Mouse (Mus musculus) spleen, embryonic (tissue): ENCODE data around the gene Dhx8.

Experiments
- CTCF ChIA-PET: fragments of 350-600 bp; sonication (Branson Sonifier 250); formaldehyde crosslinking; loops from one replicate; lab custom pipeline; 2022; lab: Charles Lee

Dhx8 gene

GRCm38 (mm10) chr11:101733596-101733995, 877 bp downstream of the Dhx8 start:
- CTCF ChIA-PET, result interaction anchor here (0.6 to 1.5 kb wide), 2 partner anchors 75 to 132 kb away, joined by 3 to 7 read pairs; no protein-coding TSS in a partner anchor

GRCm38 (mm10) chr11:101756616-101757015, 23.9 kb downstream of the Dhx8 start:
- CTCF ChIA-PET, result no interaction called here

- CTCF ChIA-PET, result no interaction called here
These were observed 24.6 kb downstream of the Dhx8 start for GRCm38 (mm10) chr11:101757366-101757765.

GRCm38 (mm10) chr11:101758431-101758830, 25.7 kb downstream of the Dhx8 start:
- CTCF ChIA-PET, result no interaction called here

- CTCF ChIA-PET, result interaction anchor here (0.6 kb wide), 1 partner anchor 601 kb away, joined by 3 read pairs; no protein-coding TSS in a partner anchor
These were observed 26.8 kb downstream of the Dhx8 start for GRCm38 (mm10) chr11:101759530-101759929.

- CTCF ChIA-PET, result interaction anchor here (0.6 kb wide), 1 partner anchor 79 kb away, joined by 3 read pairs; no protein-coding TSS in a partner anchor
These were observed 31.0 kb downstream of the Dhx8 start for GRCm38 (mm10) chr11:101763723-101764122.

GRCm38 (mm10) chr11:101764546-101764945, 31.8 kb downstream of the Dhx8 start:
- CTCF ChIA-PET, result no interaction called here

GRCm38 (mm10) chr11:101767326-101767725, 34.6 kb downstream of the Dhx8 start:
- CTCF ChIA-PET, result no interaction called here

GRCm38 (mm10) chr11:101768721-101769120, 36.0 kb downstream of the Dhx8 start:
- CTCF ChIA-PET, result no interaction called here

- CTCF ChIA-PET, result no interaction called here
These were observed 37.5 kb downstream of the Dhx8 start for GRCm38 (mm10) chr11:101770266-101770665.

GRCm38 (mm10) chr11:101772027-101772426, 39.3 kb downstream of the Dhx8 start:
- CTCF ChIA-PET, result no interaction called here

- CTCF ChIA-PET, result no interaction called here
These were observed 39.7 kb downstream of the Dhx8 start for GRCm38 (mm10) chr11:101772449-101772848.

- CTCF ChIA-PET, result no interaction called here
These were observed 44.1 kb downstream of the Dhx8 start for GRCm38 (mm10) chr11:101776846-101777245.

- CTCF ChIA-PET, result no interaction called here
These were observed 50.4 kb downstream of the Dhx8 start for GRCm38 (mm10) chr11:101783135-101783534.

GRCm38 (mm10) chr11:101783584-101783983, 50.9 kb downstream of the Dhx8 start:
- CTCF ChIA-PET, result interaction anchor here (0.6 kb wide), 1 partner anchor 62 kb away, joined by 3 read pairs; no protein-coding TSS in a partner anchor

GRCm38 (mm10) chr11:101784072-101784471, 51.4 kb downstream of the Dhx8 start:
- CTCF ChIA-PET, result interaction anchor here (0.6 kb wide), 1 partner anchor 61 kb away, joined by 3 read pairs; no protein-coding TSS in a partner anchor

GRCm38 (mm10) chr11:101784488-101785142, 51.9 kb downstream of the Dhx8 start:
- CTCF ChIA-PET, result no interaction called here

- CTCF ChIA-PET, result interaction anchor here (0.6 to 0.7 kb wide), 2 partner anchors 1140 to 1565 kb away, joined by 4 to 12 read pairs; no protein-coding TSS in a partner anchor
These were observed 52.6 kb downstream of the Dhx8 start, which contains the start of gene Etv4 for GRCm38 (mm10) chr11:101785143-101785851. Gene Etv4 (minus strand): TSS chr11:101785371.

GRCm38 (mm10) chr11:101785852-101786205, 53.1 kb downstream of the Dhx8 start:
- CTCF ChIA-PET, result interaction anchor here (0.6 to 0.7 kb wide), 2 partner anchors 1140 to 1564 kb away, joined by 4 to 12 read pairs; no protein-coding TSS in a partner anchor

- CTCF ChIA-PET, result no interaction called here
These were observed 53.9 kb downstream of the Dhx8 start for GRCm38 (mm10) chr11:101786651-101787050.

GRCm38 (mm10) chr11:101787432-101787831, 54.7 kb downstream of the Dhx8 start:
- CTCF ChIA-PET, result no interaction called here

GRCm38 (mm10) chr11:101790811-101791526, 58.2 kb downstream of the Dhx8 start:
- CTCF ChIA-PET, result interaction anchor here (0.6 kb wide), 1 partner anchor 36 kb away, joined by 4 read pairs; no protein-coding TSS in a partner anchor
